Mouse (Mus musculus): ENCODE measurements around the gene Gtf3c5. TPM values are rescaled to one million over a fixed set of nuclear protein-coding genes. Genes with fewer than 3 reads are reported as not detected.
A peak's percentile ranks its signal among the peaks of the same experiment; 100 is the strongest.

The Gtf3c5 gene
- polyA plus RNA-seq, 1 experiment from 2014 or later: 42.3 TPM

DNA sequence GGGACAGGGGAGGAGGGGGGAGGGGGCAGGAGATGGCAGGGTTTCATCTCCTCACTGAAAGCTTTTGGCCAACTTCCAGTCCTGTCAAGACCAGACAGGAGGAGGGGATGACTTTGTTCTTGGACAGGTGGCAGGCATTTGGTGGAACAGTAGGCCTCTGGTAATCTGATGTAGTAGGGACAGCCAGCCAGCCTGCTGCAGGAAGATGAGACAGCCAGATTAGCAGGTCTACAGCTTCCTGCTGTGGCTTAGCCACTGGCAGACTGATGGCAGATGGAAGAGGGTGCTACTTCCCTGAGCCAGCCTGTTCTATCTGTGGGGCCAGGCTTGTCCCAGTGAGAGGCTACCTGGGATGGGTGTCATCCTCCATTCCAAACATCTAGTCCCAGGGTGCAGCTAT lies 37.6 kb downstream of the Gtf3c5 start:
- no peak overlapping the region for H3K9ac ChIP-seq (ENCODE audit: low read length)
- H3K4me1 ChIP-seq (replicated peaks; ENCODE audit: control insufficient read depth, insufficient read depth, low read length): no peaks in the 10 kb centered on the region
- H3K36me3 ChIP-seq (ENCODE audit: control insufficient read depth, insufficient read depth, low read length): no peaks in the 10 kb centered on the region; the same call in 1 of the 2 replicates
- no peaks in the 10 kb centered on the region for H3K27me3 ChIP-seq (ENCODE audit: control insufficient read depth, insufficient read depth, low read length)
- no peak for DNase-seq (ENCODE audit: low spot score)
- ATAC-seq (replicated peaks; ENCODE audit: low FRiP score): no peak
- H3K4me3 ChIP-seq (ENCODE audit: low read depth, low read length): no peak overlapping the region
- no peak overlapping the region for H3K27ac ChIP-seq (ENCODE audit: low read depth, low read length)
- H3K4me2 ChIP-seq (ENCODE audit: low read depth, low read length, severe bottlenecking): no peak overlapping the region
- H3K9me3 ChIP-seq (ENCODE audit: control insufficient read depth, low read length): no peaks in the 10 kb centered on the region

DNA sequence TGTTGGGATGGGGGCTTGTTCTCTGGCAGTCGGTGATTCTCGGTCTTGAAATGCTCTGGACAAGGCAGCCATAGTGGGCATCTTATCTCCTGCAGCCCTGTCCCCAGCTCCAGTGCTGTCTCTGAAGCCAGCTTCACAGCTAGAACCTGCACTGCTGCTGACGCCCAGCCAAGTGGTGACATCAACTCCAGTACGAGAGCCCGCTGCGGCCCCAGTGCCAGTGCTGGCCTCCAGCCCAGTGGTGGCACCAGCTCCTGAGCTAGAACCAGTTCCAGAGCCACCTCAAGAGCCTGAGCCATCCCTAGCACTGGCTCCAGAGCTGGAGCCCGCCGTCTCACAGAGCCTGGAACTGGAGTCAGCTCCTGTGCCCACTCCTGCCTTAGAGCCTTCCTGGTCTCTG lies 39.7 kb downstream of the Gtf3c5 start:
- Histone ChIP-seq H3K36me3 (ENCODE audit: control insufficient read depth, insufficient read depth, low read length) (no peaks in the 10 kb centered on the region; the same call in 1 of the 2 replicates), H3K9ac (ENCODE audit: low read length) (no peak overlapping the region), H3K9me3 (ENCODE audit: control insufficient read depth, low read length) (no peaks in the 10 kb centered on the region), H3K27me3 (ENCODE audit: control insufficient read depth, insufficient read depth, low read length) (no peaks in the 10 kb centered on the region), H3K27ac (ENCODE audit: low read depth, low read length) (no peak overlapping the region), H3K4me3 (ENCODE audit: low read depth, low read length) (no peak overlapping the region), H3K4me1 (replicated peaks; ENCODE audit: control insufficient read depth, insufficient read depth, low read length) (no peaks in the 10 kb centered on the region; the same call in 1 of the 2 replicates), H3K4me2 (ENCODE audit: low read depth, low read length, severe bottlenecking) (no peak overlapping the region)
- ATAC-seq (replicated peaks; ENCODE audit: low FRiP score) (no peak), DNase-seq (ENCODE audit: low spot score) (no peak)
- WGBS: 95% methylated on average over 8 of the region's 8 CpGs

DNA sequence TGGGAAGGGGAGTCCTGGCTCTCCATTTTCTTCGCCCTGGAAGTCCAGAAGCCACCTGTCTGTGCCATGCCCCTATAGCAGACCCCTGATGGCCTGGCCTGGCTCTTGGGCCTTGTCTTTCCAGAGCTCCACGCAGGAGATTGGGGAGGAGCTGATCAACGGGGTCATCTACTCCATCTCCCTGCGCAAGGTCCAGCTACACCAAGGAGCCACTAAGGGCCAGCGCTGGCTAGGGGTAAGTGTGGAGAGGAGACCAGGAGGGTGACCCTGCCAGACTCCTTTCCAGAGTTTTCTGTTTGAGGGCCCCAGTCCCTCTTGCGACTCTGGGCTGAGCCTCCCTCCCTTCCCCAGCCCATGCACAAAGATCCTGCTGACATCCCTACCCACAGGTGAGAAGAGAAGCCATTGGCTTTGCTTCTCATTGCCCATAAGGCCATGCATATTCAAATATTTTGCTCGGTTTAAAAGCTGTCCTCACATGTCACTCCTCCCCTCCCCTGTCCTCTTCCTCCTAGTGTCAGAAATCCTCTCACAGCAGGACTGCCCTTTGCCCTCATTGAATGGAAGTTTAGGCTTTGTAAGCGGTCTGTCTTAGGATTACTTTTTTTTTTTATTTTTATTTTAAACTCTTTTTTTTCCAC lies 42.8 kb downstream of the Gtf3c5 start:
- no peak overlapping the region for H3K4me3 ChIP-seq (ENCODE audit: low read depth, low read length)
- WGBS: 84% methylated on average over 8 of the region's 8 CpGs
- H3K4me1 ChIP-seq (replicated peaks; ENCODE audit: control insufficient read depth, insufficient read depth, low read length): peaks cover 10% of the 10 kb centered on the region; the same call in 1 of the 2 replicates
- H3K9ac ChIP-seq (ENCODE audit: low read length): no peak overlapping the region
- ATAC-seq (replicated peaks; ENCODE audit: low FRiP score): no peak
- no peak overlapping the region for H3K4me2 ChIP-seq (ENCODE audit: low read depth, low read length, severe bottlenecking)
- no peaks in the 10 kb centered on the region for H3K27me3 ChIP-seq (ENCODE audit: control insufficient read depth, insufficient read depth, low read length)
- H3K9me3 ChIP-seq (ENCODE audit: control insufficient read depth, low read length): no peaks in the 10 kb centered on the region
- H3K27ac ChIP-seq (ENCODE audit: low read depth, low read length): no peak overlapping the region
- H3K36me3 ChIP-seq (ENCODE audit: control insufficient read depth, insufficient read depth, low read length): no peaks in the 10 kb centered on the region; the same call in 1 of the 2 replicates
- DNase-seq (ENCODE audit: low spot score): no peak

DNA sequence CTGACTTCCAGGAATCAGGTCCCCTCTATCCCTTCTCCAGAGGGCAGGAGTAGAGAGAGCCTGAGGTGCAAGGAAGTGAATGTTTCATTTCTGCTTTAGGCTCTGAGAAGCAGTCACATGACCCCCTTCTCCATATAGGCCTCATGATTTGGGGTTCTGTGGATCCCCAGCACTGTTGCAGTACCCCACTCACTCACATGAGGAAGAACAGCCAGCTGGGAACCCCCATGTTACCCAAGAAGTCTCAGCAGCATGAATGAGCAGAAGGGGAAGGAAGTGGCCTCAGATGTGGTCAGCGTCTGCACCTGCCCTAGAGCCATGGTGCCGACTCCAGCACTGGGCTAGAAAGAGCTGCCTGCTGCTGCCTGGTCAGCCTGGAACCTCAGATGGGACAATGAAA lies 43.6 kb downstream of the Gtf3c5 start:
- H3K36me3 ChIP-seq (ENCODE audit: control insufficient read depth, insufficient read depth, low read length): no peaks in the 10 kb centered on the region; the same call in 1 of the 2 replicates
- H3K9me3 ChIP-seq (ENCODE audit: control insufficient read depth, low read length): no peaks in the 10 kb centered on the region
- no peak overlapping the region for H3K4me3 ChIP-seq (ENCODE audit: low read depth, low read length)
- ATAC-seq (replicated peaks; ENCODE audit: low FRiP score) (no peak), DNase-seq (ENCODE audit: low spot score) (no peak)
- H3K27me3 ChIP-seq (ENCODE audit: control insufficient read depth, insufficient read depth, low read length): no peaks in the 10 kb centered on the region
- WGBS: 87% methylated on average over 2 of the region's 2 CpGs
- peaks cover 14% of the 10 kb centered on the region; the same call in 1 of the 2 replicates for H3K4me1 ChIP-seq (replicated peaks; ENCODE audit: control insufficient read depth, insufficient read depth, low read length)
- no peak overlapping the region for H3K4me2 ChIP-seq (ENCODE audit: low read depth, low read length, severe bottlenecking)
- H3K27ac ChIP-seq (ENCODE audit: low read depth, low read length): no peak overlapping the region
- H3K9ac ChIP-seq (ENCODE audit: low read length): no peak overlapping the region

DNA sequence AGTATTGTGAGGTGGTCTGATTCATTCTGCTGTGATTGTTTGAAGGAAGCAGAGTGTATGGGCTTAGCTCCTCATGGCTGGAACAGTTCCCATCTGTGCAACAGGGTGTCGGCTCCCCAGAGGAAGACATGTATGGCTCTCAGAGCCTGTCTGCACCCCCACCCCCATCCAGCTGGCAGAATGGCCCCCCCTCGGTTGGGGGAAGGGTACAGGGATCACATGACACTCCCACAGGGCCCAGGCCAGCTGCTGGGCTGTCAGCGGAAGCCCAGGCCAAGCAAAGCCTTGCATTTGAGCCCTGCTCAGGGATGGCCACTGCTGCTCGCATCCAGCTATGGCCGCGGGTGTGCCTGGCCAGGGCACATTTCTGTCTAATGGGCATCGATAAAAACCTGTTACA lies 44.3 kb downstream of the Gtf3c5 start:
- peak overlapping the region; percentile 20; the same call in 1 of the 2 replicates for H3K9ac ChIP-seq (ENCODE audit: low read length)
- 62% methylated on average over 7 of the region's 7 CpGs for WGBS
- no peak overlapping the region for H3K27ac ChIP-seq (ENCODE audit: low read depth, low read length)
- H3K27me3 ChIP-seq (ENCODE audit: control insufficient read depth, insufficient read depth, low read length): no peaks in the 10 kb centered on the region
- peaks cover 16% of the 10 kb centered on the region; the same call in 1 of the 2 replicates for H3K4me1 ChIP-seq (replicated peaks; ENCODE audit: control insufficient read depth, insufficient read depth, low read length)
- H3K36me3 ChIP-seq (ENCODE audit: control insufficient read depth, insufficient read depth, low read length): no peaks in the 10 kb centered on the region; the same call in 1 of the 2 replicates
- no peaks in the 10 kb centered on the region for H3K9me3 ChIP-seq (ENCODE audit: control insufficient read depth, low read length)
- ATAC-seq (replicated peaks; ENCODE audit: low FRiP score) (0 out of 2 replicates have a peak, but pooled peaks have one; percentile 31), DNase-seq (ENCODE audit: low spot score) (no peak)
- no peak overlapping the region for H3K4me2 ChIP-seq (ENCODE audit: low read depth, low read length, severe bottlenecking)
- no peak overlapping the region for H3K4me3 ChIP-seq (ENCODE audit: low read depth, low read length)

DNA sequence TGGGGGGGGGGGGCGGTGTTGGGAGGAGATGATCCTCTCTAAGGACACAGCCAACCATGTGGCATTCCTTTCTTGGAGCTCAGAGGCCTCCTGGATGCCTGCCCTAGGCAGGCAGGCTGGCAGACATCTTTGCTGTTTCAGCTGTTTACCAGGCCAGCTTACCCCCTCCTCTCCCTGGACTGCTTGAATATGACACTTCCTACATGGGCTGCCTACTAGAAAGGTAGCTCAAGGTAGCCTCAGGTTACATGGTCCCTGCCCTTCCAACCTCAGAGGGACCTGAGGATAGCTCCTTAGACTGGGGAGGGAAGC lies 44.8 kb downstream of the Gtf3c5 start:
- no peak for DNase-seq (ENCODE audit: low spot score)
- peaks cover 19% of the 10 kb centered on the region; the same call in 1 of the 2 replicates for H3K4me1 ChIP-seq (replicated peaks; ENCODE audit: control insufficient read depth, insufficient read depth, low read length)
- no peak overlapping the region for H3K4me3 ChIP-seq (ENCODE audit: low read depth, low read length)

DNA sequence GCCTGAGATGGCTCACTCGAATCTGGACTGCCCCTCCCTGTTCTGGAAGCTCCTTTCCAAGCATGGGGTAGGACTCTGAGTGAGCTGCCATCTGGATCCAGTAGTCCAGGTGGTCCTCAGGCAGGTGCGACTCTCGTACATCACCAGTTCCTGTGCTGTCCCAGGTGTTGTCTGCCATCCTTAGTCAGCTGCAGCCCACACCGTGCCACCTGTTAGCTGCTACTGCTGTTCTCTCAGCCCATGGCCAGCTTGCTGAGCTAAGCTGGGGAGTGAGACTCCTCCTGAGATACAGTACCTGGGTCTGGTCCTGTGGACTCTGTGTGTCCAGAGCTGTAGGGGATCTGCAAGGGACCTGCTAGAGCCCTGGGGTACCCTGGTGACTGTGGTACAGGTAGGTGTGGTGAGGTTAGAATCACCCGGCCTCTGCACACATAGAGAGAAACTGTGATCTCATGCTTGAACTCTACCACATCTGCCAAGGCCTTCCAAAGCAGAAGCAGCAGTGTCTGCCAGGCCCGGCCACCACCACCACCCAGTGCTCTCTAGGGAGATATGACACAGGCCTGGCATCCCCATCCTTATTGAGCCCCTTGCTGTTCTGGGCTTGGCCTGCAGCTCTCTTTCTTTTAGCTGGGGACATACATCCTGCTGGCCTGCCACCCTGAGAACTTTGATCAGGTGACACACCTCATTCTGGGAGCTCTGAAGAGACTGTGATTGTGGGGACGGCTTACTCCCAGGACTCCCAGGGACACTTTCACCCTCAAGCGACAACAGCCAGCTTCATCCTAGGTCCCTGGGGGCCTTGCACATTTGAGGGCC lies 45.3 kb downstream of the Gtf3c5 start:
- Histone ChIP-seq H3K9me3 (ENCODE audit: control insufficient read depth, low read length) (no peaks in the 10 kb centered on the region), H3K36me3 (ENCODE audit: control insufficient read depth, insufficient read depth, low read length) (no peaks in the 10 kb centered on the region; the same call in 1 of the 2 replicates), H3K9ac (ENCODE audit: low read length) (no peak overlapping the region), H3K4me3 (ENCODE audit: low read depth, low read length) (no peak overlapping the region), H3K4me1 (replicated peaks; ENCODE audit: control insufficient read depth, insufficient read depth, low read length) (peaks cover 22% of the 10 kb centered on the region; the same call in 1 of the 2 replicates), H3K4me2 (ENCODE audit: low read depth, low read length, severe bottlenecking) (no peak overlapping the region), H3K27ac (ENCODE audit: low read depth, low read length) (no peak overlapping the region), H3K27me3 (ENCODE audit: control insufficient read depth, insufficient read depth, low read length) (no peaks in the 10 kb centered on the region)
- no peak for ATAC-seq (replicated peaks; ENCODE audit: low FRiP score)
- DNase-seq (ENCODE audit: low spot score): no peak
- 75% methylated on average over 8 of the region's 8 CpGs for WGBS

More for the DNA sequence above, 44.8 kb downstream of the Gtf3c5 start:
- Histone ChIP-seq H3K27me3 (ENCODE audit: control insufficient read depth, insufficient read depth, low read length) (no peaks in the 10 kb centered on the region), H3K36me3 (ENCODE audit: control insufficient read depth, insufficient read depth, low read length) (no peaks in the 10 kb centered on the region; the same call in 1 of the 2 replicates), H3K9me3 (ENCODE audit: control insufficient read depth, low read length) (no peaks in the 10 kb centered on the region), H3K4me2 (ENCODE audit: low read depth, low read length, severe bottlenecking) (no peak overlapping the region), H3K9ac (ENCODE audit: low read length) (no peak overlapping the region), H3K27ac (ENCODE audit: low read depth, low read length) (no peak overlapping the region)
- no peak for ATAC-seq (replicated peaks; ENCODE audit: low FRiP score)
- WGBS: 67% methylated on average over 1 of the region's 1 CpGs

DNA sequence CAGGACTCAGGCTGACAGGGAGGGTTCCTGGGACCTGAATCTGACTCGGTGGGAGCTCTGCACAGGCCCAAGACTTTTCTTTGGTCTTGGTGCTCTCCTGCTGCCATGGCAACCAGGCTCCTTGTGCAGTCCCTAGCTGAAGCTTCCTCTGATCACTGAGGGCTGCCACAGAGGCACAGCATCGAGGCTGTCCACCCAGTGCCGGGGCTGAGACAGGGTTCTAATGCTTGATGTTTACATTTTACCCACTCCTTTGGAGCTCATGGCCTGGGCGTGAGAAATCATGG lies 46.0 kb downstream of the Gtf3c5 start:
- DNase-seq (ENCODE audit: low spot score) (no peak), ATAC-seq (replicated peaks; ENCODE audit: low FRiP score) (no peak)
- Histone ChIP-seq H3K27ac (ENCODE audit: low read depth, low read length) (no peak overlapping the region), H3K4me3 (ENCODE audit: low read depth, low read length) (no peak overlapping the region), H3K27me3 (ENCODE audit: control insufficient read depth, insufficient read depth, low read length) (no peaks in the 10 kb centered on the region), H3K36me3 (ENCODE audit: control insufficient read depth, insufficient read depth, low read length) (no peaks in the 10 kb centered on the region), H3K4me1 (replicated peaks; ENCODE audit: control insufficient read depth, insufficient read depth, low read length) (peaks cover 26% of the 10 kb centered on the region; the same call in 1 of the 2 replicates), H3K9me3 (ENCODE audit: control insufficient read depth, low read length) (no peaks in the 10 kb centered on the region), H3K9ac (ENCODE audit: low read length) (no peak overlapping the region), H3K4me2 (ENCODE audit: low read depth, low read length, severe bottlenecking) (no peak overlapping the region)
- 27% methylated on average over 4 of the region's 4 CpGs for WGBS
